Mouse (Mus musculus) kidney, adult 2 months (tissue): ENCODE data around the gene Flrt1.

Experiments
- CTCF ChIP-seq: fragments of 200-500 bp; conservative IDR thresholded peaks from 2 replicates; pipeline ENCODE4 v1.5.1; 2011; ENCODE audit warnings: low read depth, mild to moderate bottlenecking, control low read depth, low read length, moderate library complexity, mixed read lengths; ENCODE audit not compliant: insufficient read depth, insufficient read length
- POLR2A ChIP-seq: fragments of 200-500 bp; IDR thresholded peaks from one replicate; pipeline ENCODE4 v1.6.1; 2011; ENCODE audit warnings: low read depth, low read length, control low read depth

DNA sequence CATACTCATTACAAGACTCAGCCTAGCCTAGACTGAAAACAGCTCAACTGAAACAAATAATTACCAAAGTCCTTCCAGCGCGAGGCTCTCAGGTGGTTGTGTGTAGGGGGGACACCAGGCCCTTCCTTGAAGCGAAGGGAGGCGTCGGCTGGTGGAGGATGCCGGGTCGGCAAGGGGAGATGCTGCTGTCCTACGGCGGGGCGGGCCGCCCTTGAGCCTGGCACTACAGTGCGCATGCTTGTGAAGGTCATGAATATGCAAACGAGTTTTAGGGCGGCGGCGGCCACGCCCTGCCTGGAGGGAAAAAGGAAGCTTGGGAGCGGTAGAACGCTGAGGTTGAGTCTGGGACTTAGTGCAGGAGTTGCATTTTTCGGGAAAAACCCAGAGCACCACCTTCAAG, 38.3 kb upstream of the Flrt1 start:
- TF ChIP-seq POLR2A (no peak), CTCF (no peak)
